Mouse (Mus musculus) hindlimb bud, embryonic 11.5 days (tissue): ENCODE measurements around the gene Il19.

ENCODE experiments used
- DNase-seq: peaks from one replicate; pipeline ENCODE4 v3.0.0-alpha.2; 2012; ENCODE audit warnings: low read depth, low spot score; ENCODE audit errors: extremely low spot score

The Il19 gene

GRCm38 (mm10) chr1:130940065-130940687 is at the start of gene Il19:
Il19 (minus strand) TSS chr1:130940115.
- no peak for DNase-seq

DNA sequence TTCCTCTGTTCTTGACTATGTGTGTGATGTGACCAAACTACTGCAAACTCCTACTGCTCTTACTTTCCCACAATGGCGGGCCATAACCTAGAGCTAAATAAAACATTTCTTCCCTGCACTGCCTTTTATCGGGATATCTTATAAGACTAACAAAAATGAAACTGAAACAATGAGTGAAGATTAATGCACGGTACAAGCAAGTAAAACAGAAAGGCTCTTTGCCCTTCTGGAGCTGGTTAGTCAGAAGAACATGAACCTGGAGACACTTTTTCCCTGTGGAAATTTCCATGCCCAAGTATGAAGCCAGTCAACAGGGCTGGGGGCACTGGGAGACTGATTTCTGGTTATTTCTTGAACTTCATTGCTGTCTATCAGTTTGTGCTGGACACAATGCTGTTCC is 49.4 kb upstream of the Il19 start:
- DNase-seq = no peak

DNA sequence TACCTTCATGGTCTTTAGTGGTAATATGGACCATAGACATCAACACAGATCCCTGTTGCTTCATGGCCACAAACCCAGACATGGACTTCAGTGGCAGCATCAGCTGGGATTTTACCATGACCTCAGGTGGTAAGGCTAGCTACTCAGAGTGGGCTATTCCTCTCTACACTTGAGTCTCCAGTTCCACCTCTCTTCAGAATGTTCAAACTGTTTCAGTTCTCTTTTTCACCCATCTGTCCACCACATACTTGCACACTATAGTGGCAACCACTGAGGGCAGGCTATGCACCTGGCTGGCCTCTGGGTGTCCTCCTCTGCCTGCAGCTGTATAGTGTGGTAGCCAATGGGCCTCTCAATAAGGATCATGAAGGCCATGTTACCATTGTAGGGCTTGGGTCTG is 47.5 kb upstream of the Il19 start:
- no peak for DNase-seq

DNA sequence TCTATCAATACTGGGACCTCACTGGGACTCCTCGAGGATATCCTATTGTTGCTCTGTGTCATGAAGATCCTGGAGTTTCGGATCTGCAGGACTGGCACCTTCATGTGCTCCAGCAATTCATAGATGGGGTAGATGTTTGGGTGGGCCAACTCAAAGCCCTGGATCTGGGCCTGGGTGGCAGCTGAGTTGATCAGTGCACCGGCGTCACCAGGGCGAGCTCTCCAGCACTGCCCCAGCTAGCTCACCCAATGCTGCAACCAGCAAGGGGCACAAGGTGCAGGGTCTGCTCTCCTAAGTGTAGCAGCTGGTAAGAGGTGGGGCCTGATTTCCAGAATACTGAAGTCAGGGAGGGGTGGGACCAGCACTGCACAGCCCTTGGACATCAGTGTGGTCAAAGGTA is 47.1 kb upstream of the Il19 start:
- DNase-seq = no peak

GRCm38 (mm10) chr1:130984441-130984840 is 44.5 kb upstream of the Il19 start:
- DNase-seq = no peak

- DNase-seq = no peak
Observed at GRCm38 (mm10) chr1:130979455-130979854, 39.5 kb upstream of the Il19 start.

GRCm38 (mm10) chr1:130963891-130964290 is 24.0 kb upstream of the Il19 start:
- DNase-seq = no peak

- DNase-seq = no peak
Observed at GRCm38 (mm10) chr1:130946920-130947319, 7.0 kb upstream of the Il19 start.

GRCm38 (mm10) chr1:130941801-130942200 is 1.9 kb upstream of the Il19 start:
- no peak for DNase-seq

DNA sequence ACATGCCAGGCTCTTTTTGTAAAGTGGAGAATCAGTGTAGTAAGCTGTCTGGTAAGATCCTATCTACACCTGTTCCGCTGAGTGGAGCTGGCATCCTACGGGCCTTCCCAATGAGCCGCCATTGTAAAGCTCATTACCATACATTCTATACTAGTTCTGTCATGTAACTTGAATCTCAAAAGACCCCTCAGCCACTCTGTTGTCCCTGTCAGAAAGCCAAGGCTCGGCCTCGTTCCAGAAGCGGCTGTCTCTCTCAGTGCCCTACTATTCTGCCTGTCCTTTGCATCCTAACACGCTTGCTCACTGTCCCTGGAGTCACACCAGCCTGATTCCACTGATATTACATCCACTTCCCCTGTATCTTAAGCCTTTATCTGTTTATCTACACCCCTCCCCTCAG is 1.7 kb downstream of the Il19 start:
- no peak for DNase-seq

- no peak for DNase-seq
Observed at GRCm38 (mm10) chr1:130937170-130937569, 2.7 kb downstream of the Il19 start.

- DNase-seq = no peak
Observed at GRCm38 (mm10) chr1:130936351-130936750, 3.6 kb downstream of the Il19 start.

- no peak for DNase-seq
Observed at GRCm38 (mm10) chr1:130926484-130926883, 13.4 kb downstream of the Il19 start.

- no peak for DNase-seq
Observed at GRCm38 (mm10) chr1:130918323-130918980, 21.5 kb downstream of the Il19 start.

DNA sequence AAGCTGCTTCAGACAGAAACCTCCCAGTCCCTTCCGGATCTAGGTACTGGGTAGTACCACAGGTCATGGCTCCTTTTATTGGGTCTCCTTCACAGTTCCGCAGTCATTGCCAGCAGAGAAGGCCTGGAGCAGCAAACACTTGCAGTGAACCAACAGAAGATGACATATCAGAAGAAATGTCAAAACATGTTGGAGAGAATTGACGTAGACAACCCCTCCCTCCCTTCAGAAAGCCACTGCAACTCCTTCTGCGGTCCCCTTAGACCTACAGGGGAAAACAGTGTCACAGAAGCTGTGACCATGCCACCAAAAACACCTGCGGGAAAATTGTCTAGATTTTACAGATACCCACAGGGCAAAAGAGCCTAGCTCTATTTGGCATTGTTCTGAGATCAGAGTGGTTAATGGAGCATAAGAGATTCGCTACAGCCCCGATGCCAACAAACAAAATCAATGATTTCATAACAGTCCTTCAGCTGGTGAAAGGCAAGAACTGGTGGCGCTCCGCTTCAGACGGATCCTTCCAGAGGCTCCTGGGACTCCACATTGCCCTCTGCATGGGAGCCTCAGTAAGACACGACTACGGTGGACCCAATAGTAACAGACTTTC is 28.4 kb downstream of the Il19 start, which contains the start of gene Il20:
Gene Il20, minus strand, starts transcription at position 51 of the 610 bp plus-strand sequence.
- DNase-seq = no peak

- no peak for DNase-seq
Observed at GRCm38 (mm10) chr1:130902505-130902904, 37.4 kb downstream of the Il19 start.

GRCm38 (mm10) chr1:130894468-130894867 is 45.4 kb downstream of the Il19 start:
- DNase-seq = no peak

- DNase-seq = no peak
Observed at GRCm38 (mm10) chr1:130893329-130894040, 46.4 kb downstream of the Il19 start.

GRCm38 (mm10) chr1:130892446-130892845 is 47.5 kb downstream of the Il19 start:
- no peak for DNase-seq

- no peak for DNase-seq
Observed at GRCm38 (mm10) chr1:130887354-130887753, 52.6 kb downstream of the Il19 start, which contains the start of gene Il24. Il24 (minus strand) TSS chr1:130887454.

- DNase-seq = no peak
Observed at GRCm38 (mm10) chr1:130883146-130883545, 56.8 kb downstream of the Il19 start.
